Mouse (Mus musculus) liver, embryonic 14.5 days (tissue): ENCODE measurements at regions not wholly inside any gene's neighbourhood (a gene's known extent, or its start where the extent isn't known, plus 50 kb on each side); places are given as distances from the start of the nearest gene placed in this dataset.

Experiments used
- CTCF ChIP-seq: IDR thresholded peaks from 2 replicates; pipeline ENCODE4 v1.5.1; 2016; ENCODE audit warnings: antibody characterized with exemption, low read depth, control low read depth
- EP300 ChIP-seq: IDR thresholded peaks from 2 replicates; pipeline ENCODE4 v1.6.1; 2016; ENCODE audit warnings: antibody characterized with exemption, low read depth

DNA sequence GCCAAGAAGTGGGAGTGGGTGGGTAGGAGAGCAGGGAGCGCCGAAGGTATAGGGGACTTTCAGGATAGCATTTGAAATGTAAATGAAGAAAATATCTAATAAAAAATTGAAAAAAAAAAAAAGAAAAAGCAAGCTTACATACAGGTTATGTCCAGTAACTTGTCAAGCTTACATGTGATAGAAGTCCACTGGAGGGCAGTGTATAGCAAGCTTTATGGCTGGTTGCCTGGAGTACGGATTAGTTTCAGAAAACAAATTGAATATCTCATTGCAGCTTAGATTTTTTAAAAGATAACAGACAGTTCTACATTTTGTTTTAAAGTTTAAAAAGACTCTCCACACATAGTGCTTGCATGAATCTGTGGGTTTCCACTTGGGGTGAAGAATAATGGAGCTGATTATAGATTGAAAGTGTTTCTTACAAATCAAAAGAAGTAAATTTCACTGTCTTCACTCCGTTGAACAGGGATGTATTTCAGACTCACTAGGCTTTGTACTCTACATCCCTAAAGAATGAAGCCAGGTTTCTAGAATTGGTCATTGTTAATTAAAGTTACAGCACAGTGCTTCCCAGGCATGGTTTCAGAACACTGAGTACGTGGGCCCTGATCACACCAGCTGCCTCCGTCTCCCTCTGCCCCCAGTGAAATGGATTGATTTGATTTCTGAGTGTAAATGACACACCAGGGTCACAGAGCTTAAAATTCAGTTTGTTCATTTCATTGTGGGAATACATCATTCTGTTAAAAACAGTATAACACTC is 578.1 kb upstream of the A830018L16Rik start:
- TF ChIP-seq CTCF (peak; percentile 9; the same call in 1 of the 2 replicates), EP300 (no peak)
